Mouse (Mus musculus): ENCODE results near the gene Cdan1. TPM values are rescaled to one million over a fixed set of nuclear protein-coding genes. Genes with fewer than 3 reads are reported as not detected.
A peak's percentile ranks its signal among the peaks of the same experiment; 100 is the strongest.

The Cdan1 gene
- polyA plus RNA-seq, 1 experiment from 2014 or later = 7.7 TPM

DNA sequence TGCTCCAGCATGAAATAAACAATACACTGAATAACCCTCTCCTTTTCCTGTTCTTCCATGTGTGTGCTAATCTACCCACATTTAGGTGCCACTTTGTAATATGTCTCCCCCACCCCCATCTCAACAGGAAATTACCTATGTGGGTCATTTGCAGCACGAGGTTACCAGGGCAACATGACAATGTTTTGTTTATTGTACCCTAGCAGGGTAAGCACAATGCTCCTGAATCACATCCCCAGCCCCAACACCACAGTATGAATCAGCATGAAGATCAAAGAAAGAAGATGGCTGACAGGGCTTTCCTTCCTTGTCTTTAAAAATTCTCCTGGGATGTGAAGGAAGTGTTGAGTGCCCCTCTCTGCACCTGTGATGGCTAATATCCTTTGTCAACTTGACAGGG is 2.7 kb upstream of the Cdan1 start:
- H3K27me3 ChIP-seq = no peaks in the 10 kb centered on the region
- H3K4me3 ChIP-seq (replicated peaks) = no peak overlapping the region
- no peak overlapping the region for H3K27ac ChIP-seq
- no peak for ATAC-seq (ENCODE audit: insufficient number of reproducible peaks, insufficient read depth, low FRiP score, low TSS enrichment, low read depth)
- no peaks in the 10 kb centered on the region for H3K9me3 ChIP-seq
- H3K36me3 ChIP-seq = no peaks in the 10 kb centered on the region
- WGBS = 33% methylated on average over 1 of the region's 1 CpGs
- no peak overlapping the region for H3K4me2 ChIP-seq
- H3K4me1 ChIP-seq (replicated peaks) = peaks cover 6% of the 10 kb centered on the region
- H3K9ac ChIP-seq (replicated peaks) = no peak overlapping the region

GRCm38 (mm10) chr2:120850424-120851082 is 625 bp upstream of the Cdan1 start, which contains the start of gene Ttbk2:
Gene Ttbk2 (minus strand): TSS chr2:120850604.
- H3K9me3 ChIP-seq = no peaks in the 10 kb centered on the region
- 0 out of 2 replicates have a peak within 1 kb of the TSS, but pooled peaks have one; percentile 50 for H3K27ac ChIP-seq
- peak; percentile 100 for ATAC-seq (ENCODE audit: insufficient number of reproducible peaks, insufficient read depth, low FRiP score, low TSS enrichment, low read depth)
- H3K27me3 ChIP-seq = no peaks in the 10 kb centered on the region
- peak within 1 kb of the TSS; percentile 89 for H3K4me3 ChIP-seq (replicated peaks)
- peak within 1 kb of the TSS; percentile 86 for H3K9ac ChIP-seq (replicated peaks)
- WGBS = under 1% methylated on average over 39 of the region's 39 CpGs
- peaks cover 6% of the 10 kb centered on the region for H3K4me1 ChIP-seq (replicated peaks)
- H3K36me3 ChIP-seq = no peaks in the 10 kb centered on the region
- peak within 1 kb of the TSS; percentile 84 for H3K4me2 ChIP-seq

DNA sequence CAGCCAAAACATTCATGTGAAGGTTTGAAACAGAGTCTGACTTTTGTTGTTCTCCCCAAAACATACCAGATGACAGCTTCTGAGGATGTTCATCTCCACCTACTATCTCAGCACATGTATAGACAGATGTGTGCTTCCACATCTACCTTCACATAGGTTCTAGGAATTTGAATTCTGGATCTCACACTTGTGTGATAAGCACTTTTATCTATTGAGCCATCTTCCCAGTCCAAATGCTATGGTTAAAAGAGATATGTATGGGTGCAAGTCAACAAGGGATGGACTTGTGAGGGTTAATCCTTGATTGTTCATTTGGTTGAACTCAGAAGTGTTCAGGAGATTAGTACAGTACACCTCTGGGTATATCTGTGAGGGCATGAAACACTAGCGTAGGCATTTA is 4.6 kb downstream of the Cdan1 start:
- 98% methylated on average over 1 of the region's 1 CpGs for WGBS
- no peak for ATAC-seq (ENCODE audit: insufficient number of reproducible peaks, insufficient read depth, low FRiP score, low TSS enrichment, low read depth)
- no peak overlapping the region for H3K4me3 ChIP-seq (replicated peaks)
- H3K9ac ChIP-seq (replicated peaks) = no peak overlapping the region
- H3K4me1 ChIP-seq (replicated peaks) = peaks cover 6% of the 10 kb centered on the region
- no peaks in the 10 kb centered on the region for H3K36me3 ChIP-seq
- no peak overlapping the region for H3K27ac ChIP-seq
- no peaks in the 10 kb centered on the region for H3K27me3 ChIP-seq
- no peak overlapping the region for H3K4me2 ChIP-seq
- no peaks in the 10 kb centered on the region for H3K9me3 ChIP-seq

GRCm38 (mm10) chr2:120843990-120844389 is 5.9 kb downstream of the Cdan1 start:
- no peak for ATAC-seq (ENCODE audit: insufficient number of reproducible peaks, insufficient read depth, low FRiP score, low TSS enrichment, low read depth)
- Histone ChIP-seq H3K27ac (no peak overlapping the region), H3K4me3 (replicated peaks) (no peak overlapping the region), H3K27me3 (no peaks in the 10 kb centered on the region), H3K4me2 (no peak overlapping the region), H3K4me1 (replicated peaks) (0 out of 2 replicates have a peak, but pooled peaks cover under 1% of the 10 kb centered on the region), H3K36me3 (no peaks in the 10 kb centered on the region), H3K9ac (replicated peaks) (no peak overlapping the region), H3K9me3 (no peaks in the 10 kb centered on the region)
- 83% methylated on average over 4 of the region's 4 CpGs for WGBS

GRCm38 (mm10) chr2:120841211-120841610 is 8.7 kb downstream of the Cdan1 start:
- WGBS = 88% methylated on average over 1 of the region's 1 CpGs
- Histone ChIP-seq H3K4me1 (replicated peaks) (no peaks in the 10 kb centered on the region), H3K36me3 (no peaks in the 10 kb centered on the region; the same call in 1 of the 2 replicates), H3K4me2 (no peak overlapping the region), H3K9ac (replicated peaks) (no peak overlapping the region), H3K27me3 (no peaks in the 10 kb centered on the region), H3K27ac (no peak overlapping the region), H3K4me3 (replicated peaks) (no peak overlapping the region), H3K9me3 (0 out of 2 replicates have a peak, but pooled peaks cover 4% of the 10 kb centered on the region)
- no peak for ATAC-seq (ENCODE audit: insufficient number of reproducible peaks, insufficient read depth, low FRiP score, low TSS enrichment, low read depth)

DNA sequence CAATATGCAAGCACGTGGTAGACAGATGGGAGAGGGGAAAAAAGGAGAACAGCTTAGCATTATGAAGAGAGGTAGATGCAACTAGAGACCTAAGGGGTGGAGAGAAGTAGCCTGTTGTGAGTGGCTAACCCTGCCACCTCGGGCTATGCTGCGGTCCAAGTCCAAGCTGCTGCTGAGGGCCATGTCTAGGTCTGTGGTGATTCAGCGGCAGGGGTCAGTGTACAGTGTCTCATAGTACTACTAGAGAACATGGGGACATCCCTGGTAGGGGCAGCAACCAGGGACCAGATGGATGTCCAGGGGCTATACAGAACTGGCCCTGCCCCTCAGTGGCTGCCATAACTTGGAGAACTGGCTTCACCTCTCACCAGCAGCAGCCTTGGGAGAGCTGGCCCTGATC is 14.8 kb downstream of the Cdan1 start:
- Histone ChIP-seq H3K4me2 (no peak overlapping the region), H3K4me3 (replicated peaks) (no peak overlapping the region), H3K9ac (replicated peaks) (no peak overlapping the region), H3K27ac (no peak overlapping the region), H3K36me3 (no peaks in the 10 kb centered on the region; the same call in 1 of the 2 replicates), H3K4me1 (replicated peaks) (no peaks in the 10 kb centered on the region), H3K9me3 (0 out of 2 replicates have a peak, but pooled peaks cover 11% of the 10 kb centered on the region), H3K27me3 (no peaks in the 10 kb centered on the region)
- peak; percentile 66; the same call in 1 of the 2 replicates for ATAC-seq (ENCODE audit: insufficient number of reproducible peaks, insufficient read depth, low FRiP score, low TSS enrichment, low read depth)
- WGBS = 92% methylated on average over 4 of the region's 4 CpGs

- Histone ChIP-seq H3K4me2 (no peak overlapping the region), H3K9me3 (no peaks in the 10 kb centered on the region), H3K27ac (no peak overlapping the region), H3K36me3 (0 out of 2 replicates have a peak, but pooled peaks cover 3% of the 10 kb centered on the region), H3K4me1 (replicated peaks) (no peaks in the 10 kb centered on the region), H3K4me3 (replicated peaks) (no peak overlapping the region), H3K27me3 (no peaks in the 10 kb centered on the region), H3K9ac (replicated peaks) (no peak overlapping the region)
- 74% methylated on average over 1 of the region's 1 CpGs for WGBS
- ATAC-seq (ENCODE audit: insufficient number of reproducible peaks, insufficient read depth, low FRiP score, low TSS enrichment, low read depth) = no peak
Observed at GRCm38 (mm10) chr2:120826936-120827638, 22.8 kb downstream of the Cdan1 start.

DNA sequence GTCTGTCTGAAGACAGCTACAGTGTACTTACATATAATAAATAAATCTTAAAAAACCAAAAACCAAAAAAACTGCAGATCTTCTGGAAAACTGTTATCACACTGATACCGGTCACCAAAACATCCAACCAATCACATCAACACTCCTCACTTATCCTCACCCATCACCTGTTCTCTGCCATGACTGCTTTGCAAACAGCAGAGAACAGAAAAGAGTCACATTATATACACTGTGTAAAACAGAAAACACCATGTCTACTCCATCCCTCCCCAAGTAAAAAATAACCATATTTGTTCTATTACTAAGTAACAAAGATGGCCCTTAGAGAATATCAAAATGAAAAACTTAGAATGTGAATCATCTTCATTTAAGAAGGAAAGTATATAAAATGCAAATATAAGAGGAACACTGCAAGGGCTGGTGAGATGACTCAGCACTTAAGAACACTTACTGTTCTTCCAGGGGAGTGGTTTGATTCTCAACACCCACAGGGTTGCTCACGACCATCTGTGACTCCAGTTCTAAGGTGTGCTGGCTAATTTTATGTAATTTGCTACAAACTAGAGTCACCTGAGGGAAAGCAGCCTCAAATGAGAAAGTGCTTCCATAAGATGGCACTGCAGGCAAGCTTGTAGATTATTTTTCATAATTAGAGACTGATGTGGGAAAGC is 79.5 kb downstream of the Cdan1 start:
- Histone ChIP-seq H3K36me3 (peaks cover 37% of the 10 kb centered on the region), H3K4me2 (no peak overlapping the region), H3K27me3 (no peaks in the 10 kb centered on the region), H3K9ac (replicated peaks) (no peak overlapping the region), H3K4me1 (replicated peaks) (no peaks in the 10 kb centered on the region), H3K4me3 (replicated peaks) (no peak overlapping the region), H3K27ac (no peak overlapping the region), H3K9me3 (no peaks in the 10 kb centered on the region)
- WGBS = 85% methylated on average over 2 of the region's 2 CpGs
- ATAC-seq (ENCODE audit: insufficient number of reproducible peaks, insufficient read depth, low FRiP score, low TSS enrichment, low read depth) = no peak

DNA sequence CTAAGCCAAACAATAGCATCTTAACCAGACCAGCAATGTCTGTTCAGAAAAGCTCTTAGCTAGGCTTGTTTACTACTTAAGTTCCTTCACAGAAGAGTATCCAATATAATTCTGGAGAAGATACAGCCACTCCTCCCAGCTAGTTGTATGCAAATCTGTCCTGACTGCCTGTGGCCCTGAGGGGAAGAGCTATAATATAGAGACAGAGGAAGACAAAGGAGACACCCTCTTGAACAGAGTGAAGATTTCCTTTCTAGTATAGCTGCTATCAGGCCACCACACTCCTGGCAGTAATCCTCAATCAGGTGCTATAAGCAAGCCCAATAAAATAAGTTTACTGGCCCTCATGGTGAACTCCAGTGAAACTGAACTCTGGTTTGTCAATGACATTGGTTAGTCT is 88.0 kb downstream of the Cdan1 start:
- Histone ChIP-seq H3K4me2 (no peak overlapping the region), H3K36me3 (peaks cover 43% of the 10 kb centered on the region), H3K27me3 (no peaks in the 10 kb centered on the region), H3K9me3 (no peaks in the 10 kb centered on the region), H3K4me3 (replicated peaks) (no peak overlapping the region), H3K9ac (replicated peaks) (no peak overlapping the region), H3K27ac (no peak overlapping the region), H3K4me1 (replicated peaks) (no peaks in the 10 kb centered on the region)
- ATAC-seq (ENCODE audit: insufficient number of reproducible peaks, insufficient read depth, low FRiP score, low TSS enrichment, low read depth) = no peak

GRCm38 (mm10) chr2:120748041-120748440 is 101.9 kb downstream of the Cdan1 start:
- Histone ChIP-seq H3K4me1 (replicated peaks) (no peaks in the 10 kb centered on the region), H3K9ac (replicated peaks) (no peak overlapping the region), H3K27me3 (no peaks in the 10 kb centered on the region), H3K4me2 (no peak overlapping the region), H3K4me3 (replicated peaks) (no peak overlapping the region), H3K36me3 (peaks cover 56% of the 10 kb centered on the region), H3K9me3 (no peaks in the 10 kb centered on the region), H3K27ac (no peak overlapping the region)
- 92% methylated on average over 2 of the region's 2 CpGs for WGBS
- no peak for ATAC-seq (ENCODE audit: insufficient number of reproducible peaks, insufficient read depth, low FRiP score, low TSS enrichment, low read depth)

DNA sequence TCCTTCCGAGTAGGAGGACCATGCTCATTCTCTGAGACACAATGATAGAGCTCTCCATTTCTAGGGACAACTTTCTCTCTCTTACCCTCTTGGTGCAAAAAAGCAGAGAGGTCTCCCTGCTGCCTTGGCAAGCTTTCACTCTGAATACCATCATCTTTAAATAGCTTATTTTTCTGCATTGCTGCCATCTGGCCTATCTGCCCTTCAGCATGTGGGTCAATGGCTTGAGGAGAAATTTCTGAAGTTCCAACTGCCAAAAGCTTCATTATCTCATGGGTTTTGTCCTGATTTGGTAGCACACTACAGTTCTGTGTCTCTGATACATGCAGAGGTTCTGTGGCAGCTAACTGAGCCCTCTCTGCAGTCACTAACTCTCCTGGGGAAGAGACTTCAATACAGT is 104.4 kb downstream of the Cdan1 start:
- H3K36me3 ChIP-seq = peaks cover 53% of the 10 kb centered on the region
- ATAC-seq (ENCODE audit: insufficient number of reproducible peaks, insufficient read depth, low FRiP score, low TSS enrichment, low read depth) = no peak

More for the DNA sequence above, 104.4 kb downstream of the Cdan1 start:
- no peak overlapping the region for H3K9ac ChIP-seq (replicated peaks)
- 98% methylated on average over 1 of the region's 1 CpGs for WGBS
- no peak overlapping the region for H3K27ac ChIP-seq
- no peak overlapping the region for H3K4me3 ChIP-seq (replicated peaks)
- H3K9me3 ChIP-seq = no peaks in the 10 kb centered on the region
- no peak overlapping the region for H3K4me2 ChIP-seq
- H3K4me1 ChIP-seq (replicated peaks) = no peaks in the 10 kb centered on the region
- H3K27me3 ChIP-seq = no peaks in the 10 kb centered on the region

Data from limb, embryonic 12.5 days (tissue).